Comparison of ENCODE assay signal across 17 mouse cellular contexts in the genomic region with DNA sequence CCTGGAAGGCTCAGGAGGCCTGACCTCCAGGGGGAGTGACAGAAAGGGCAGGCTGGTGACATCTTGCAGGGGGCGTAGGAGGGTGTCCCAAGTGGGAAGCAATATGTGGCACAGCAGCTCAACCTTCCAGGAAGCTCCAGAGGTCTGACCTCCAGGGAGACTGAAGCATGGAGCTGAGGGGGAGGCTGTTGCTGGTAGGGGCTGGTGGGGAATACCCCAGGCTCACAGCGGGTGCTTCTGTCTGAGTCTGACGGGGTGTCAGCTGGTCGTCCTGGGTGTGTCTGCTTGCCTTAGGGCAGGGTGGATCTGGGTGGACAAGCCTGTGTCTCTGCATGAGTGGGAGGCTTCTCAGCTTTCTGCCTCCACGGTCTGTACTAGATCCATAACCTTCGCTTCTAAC.
"Had no signal": no experiment of that assay in that cellular context is flagged by ENCODE, and none has a peak within 500 bp of the region (broad histone marks: within the 10 kb centered on the region; RNA-seq: fewer than 3 reads in every experiment).

No protein-coding gene starts in this region.

- H3K27me3 ChIP-seq: stomach, embryonic 15.5 days had no signal

- H3K36me3 ChIP-seq: liver, embryonic 13.5 days; midbrain, embryonic 15.5 days; stomach, embryonic 15.5 days had no signal

- H3K9me3 ChIP-seq: liver, embryonic 13.5 days; midbrain, embryonic 15.5 days; neural tube, embryonic 13.5 days; stomach, embryonic 15.5 days had no signal

- ATAC-seq: midbrain, embryonic 15.5 days had no signal

- H3K4me3 ChIP-seq: left cerebral cortex, adult 2 months; liver, embryonic 13.5 days; midbrain, embryonic 15.5 days; myocyte; neural tube, embryonic 13.5 days; stomach, embryonic 15.5 days had no signal

- DNase-seq: kidney, adult 18-20 months; kidney, postnatal 36 days; layer of hippocampus, postnatal 36 days; liver, embryonic 13.5 days; lung, adult 2 months; lung, postnatal 14 days; lung, postnatal 4 days; retina, postnatal 1 day; right cerebral cortex, postnatal 25 days; spleen, adult 18-20 months; thymus, postnatal 25 days had no signal

- H3K4me2 ChIP-seq: liver, embryonic 13.5 days; midbrain, embryonic 11.5 days; midbrain, embryonic 15.5 days; neural tube, embryonic 13.5 days; stomach, embryonic 15.5 days had no signal

- H3K27ac ChIP-seq: left cerebral cortex, adult 2 months; liver, embryonic 13.5 days; midbrain, embryonic 15.5 days; neural tube, embryonic 13.5 days; stomach, embryonic 15.5 days had no signal

- H3K9ac ChIP-seq: liver, embryonic 13.5 days; midbrain, embryonic 15.5 days; neural tube, embryonic 13.5 days; stomach, embryonic 15.5 days had no signal
